ENCODE assay signal across 8 mouse cellular contexts in the genomic region with DNA sequence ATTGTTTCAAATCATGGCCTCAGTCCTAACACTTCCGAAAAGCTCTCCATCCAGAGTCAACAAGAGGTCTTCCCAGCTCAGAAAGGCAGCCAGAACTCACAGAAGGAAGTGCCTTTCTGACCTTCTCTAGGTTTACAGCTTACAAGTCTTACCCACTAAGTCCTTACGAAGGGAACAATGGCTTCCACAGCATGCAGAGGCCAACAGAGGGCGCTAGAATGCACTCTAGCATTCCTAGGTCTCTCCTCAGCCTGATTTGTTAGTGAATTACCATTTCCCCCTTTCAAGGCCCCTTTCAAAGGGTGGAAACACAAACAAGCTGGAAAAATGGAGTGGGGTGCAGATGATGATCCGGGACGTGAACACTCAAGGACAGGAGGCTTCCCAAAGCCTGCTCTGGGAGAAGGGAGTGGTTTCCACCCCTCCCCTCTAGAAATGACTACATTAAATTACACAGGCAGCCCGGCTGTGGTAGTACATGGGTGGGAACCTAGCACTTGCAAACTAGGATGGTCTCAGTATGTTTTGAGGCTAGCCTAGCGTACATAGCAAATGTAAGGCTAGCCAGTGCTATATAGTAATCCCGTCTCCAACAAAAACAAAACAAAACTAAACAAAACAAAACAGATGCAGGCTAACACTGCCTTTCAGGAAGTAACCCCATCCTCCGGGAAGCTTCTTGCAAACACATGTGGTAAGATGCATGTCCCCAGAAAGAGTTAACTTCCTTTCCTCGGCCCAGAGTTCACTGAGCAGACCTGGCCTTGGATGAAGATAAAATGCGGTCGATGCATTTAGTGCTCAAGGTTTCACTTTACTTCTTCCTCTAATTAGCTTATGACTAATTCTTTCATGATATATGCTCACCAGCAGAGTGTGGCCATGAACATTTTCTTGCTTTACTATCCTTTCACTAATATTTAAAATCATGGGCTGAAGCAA. TPM values are rescaled to one million over a fixed set of nuclear protein-coding genes. Genes with fewer than 3 reads are reported as not detected.
DNase-seq lines count a peak whose midpoint lies in the region; ATAC-seq and TF ChIP-seq lines count a peak whose summit lies in the region.

No protein-coding gene starts in this region.

- no peak overlapping the region; the same call in 1 of the 2 replicates for H3K9ac ChIP-seq in ES-E14 (ENCODE audit: insufficient read depth, low read depth, low read length, poor library complexity, severe bottlenecking)
- H3K9ac ChIP-seq in heart, embryonic 16.5 days (ENCODE audit: low read length), result peak overlapping the region; percentile 30
- H3K9ac ChIP-seq in neural tube, embryonic 13.5 days, result 0 out of 2 replicates have a peak overlapping the region, but pooled peaks have one; percentile 14

- peaks cover 5% of the 10 kb centered on the region; the same call in 1 of the 2 replicates for H3K36me3 ChIP-seq in ES-E14 (ENCODE audit: control insufficient read depth, insufficient read depth, low read length, poor library complexity, severe bottlenecking)
- H3K36me3 ChIP-seq in forebrain, embryonic 10.5 days (replicated peaks), result peaks cover 29% of the 10 kb centered on the region
- peaks cover 1% of the 10 kb centered on the region for H3K36me3 ChIP-seq in heart, embryonic 16.5 days (ENCODE audit: control insufficient read depth, insufficient read depth)
- H3K36me3 ChIP-seq in neural tube, embryonic 13.5 days, result peaks cover 8% of the 10 kb centered on the region

- H3K4me3 ChIP-seq in ES-E14 (ENCODE audit: insufficient read depth in 1 of 2, low read depth in 1 of 2, low read length in 2 of 2, poor library complexity in 1 of 2, severe bottlenecking in 1 of 2), result no peak overlapping the region
- H3K4me3 ChIP-seq in forebrain, embryonic 10.5 days, result peak overlapping the region; percentile 8; the same call in 1 of the 2 replicates
- H3K4me3 ChIP-seq in heart, embryonic 16.5 days (ENCODE audit: low read length), result peak overlapping the region; percentile 17
- H3K4me3 ChIP-seq in neural tube, embryonic 13.5 days, result no peak overlapping the region

- ATAC-seq in heart, embryonic 16.5 days (replicated peaks; ENCODE audit: extremely low read depth, insufficient read depth, low FRiP score), result 0 out of 2 replicates have a peak, but pooled peaks have one; percentile 24
- peak; percentile 48; the same call in 1 of the 2 replicates for ATAC-seq in neural tube, embryonic 13.5 days (ENCODE audit: low read depth)

- H3K27ac ChIP-seq in ES-E14 (ENCODE audit: insufficient read depth, low read depth, low read length, poor library complexity, severe bottlenecking), result no peak overlapping the region; the same call in 1 of the 2 replicates
- H3K27ac ChIP-seq in forebrain, embryonic 10.5 days, result peak overlapping the region; percentile 56; the same call in 1 of the 2 replicates
- H3K27ac ChIP-seq in heart, embryonic 16.5 days (ENCODE audit: low read length), result peak overlapping the region; percentile 98
- peak overlapping the region; percentile 88 for H3K27ac ChIP-seq in neural tube, embryonic 13.5 days (replicated peaks)

- peaks cover 0 to 7% of the 10 kb centered on the region in 2 experiments; a peak in 1 of 4 replicates for H3K4me1 ChIP-seq in ES-E14 (ENCODE audit: control insufficient read depth in 2 of 2, insufficient read depth in 2 of 2, low read length in 2 of 2, poor library complexity in 1 of 2)
- peaks cover 62% of the 10 kb centered on the region for H3K4me1 ChIP-seq in forebrain, embryonic 10.5 days
- H3K4me1 ChIP-seq in heart, embryonic 16.5 days (ENCODE audit: control insufficient read depth, insufficient read depth, low read length), result peaks cover 77% of the 10 kb centered on the region
- H3K4me1 ChIP-seq in neural tube, embryonic 13.5 days (replicated peaks), result peaks cover 84% of the 10 kb centered on the region

- H3K27me3 ChIP-seq in forebrain, embryonic 10.5 days (ENCODE audit: poor library complexity, severe bottlenecking), result no peaks in the 10 kb centered on the region
- no peaks in the 10 kb centered on the region for H3K27me3 ChIP-seq in heart, embryonic 16.5 days (ENCODE audit: control insufficient read depth, insufficient read depth, low read length)
- no peaks in the 10 kb centered on the region for H3K27me3 ChIP-seq in neural tube, embryonic 13.5 days

- 54% methylated on average over 12 of the region's 12 CpGs for WGBS in forebrain, embryonic 10.5 days
- 13% methylated on average over 12 of the region's 12 CpGs for WGBS in heart, embryonic 16.5 days
- 31% methylated on average over 12 of the region's 12 CpGs for WGBS in neural tube, embryonic 13.5 days

- H3K9me3 ChIP-seq in ES-E14 (ENCODE audit: control insufficient read depth, insufficient read depth, low read depth, low read length), result no peaks in the 10 kb centered on the region
- no peaks in the 10 kb centered on the region for H3K9me3 ChIP-seq in forebrain, embryonic 10.5 days
- no peaks in the 10 kb centered on the region for H3K9me3 ChIP-seq in heart, embryonic 16.5 days (replicated peaks; ENCODE audit: control insufficient read depth, low read length)
- no peaks in the 10 kb centered on the region for H3K9me3 ChIP-seq in neural tube, embryonic 13.5 days

- peak; percentile 91 for DNase-seq in ES-E14 (ENCODE audit: low read depth, low spot score)
- DNase-seq in brain, embryonic 18.5 days (ENCODE audit: low read depth, low spot score), result peak; percentile 51
- peak; percentile 63 for DNase-seq in forebrain, embryonic 10.5 days (ENCODE audit: extremely low spot score, low spot score)
- DNase-seq in kidney, postnatal 14 days, result peak; percentile 83
- peak; percentile 82 to 89 for DNase-seq in lung, adult 18-20 months
- DNase-seq in thymus, adult 18-20 months, result peak; percentile 47 to 52

- in situ Hi-C loops in ES-E14 (cut with MboI; ENCODE audit: low sequenced_read_pairs in 2 of 2, unreplicated experiment in 2 of 2), result no loop called here

- H3K4me2 ChIP-seq in heart, embryonic 16.5 days (ENCODE audit: low read depth, low read length), result peak overlapping the region; percentile 34
- H3K4me2 ChIP-seq in neural tube, embryonic 13.5 days, result peak overlapping the region; percentile 32

TF ChIP-seq in ES-E14, 5 proteins besides CTCF, POLR2A, EP300 and RAD21:
- no peak for TF ChIP-seq ZNF384 (IDR thresholded peaks at IDR 0.05; ENCODE audit: low read depth, low read length)
TF ChIP-seq in ES-E14: peak in this region for 0.

RNA-seq across cellular contexts. Expression of a gene that starts 6.8 kb away (rescaled TPM):
- 64.4 and 70.5 TPM in 2 replicates for total RNA-seq in ES-E14 (2012; rRNA removed)
- 144 and 146 TPM in 2 replicates for polyA plus RNA-seq in forebrain, embryonic 10.5 days (2016; fragmentation: Nextera tagmentation; extraction: Ambion mirVana)
- 155 and 167 TPM in 2 replicates for polyA plus RNA-seq in heart, embryonic 16.5 days (2015; fragmentation: Nextera tagmentation; extraction: Ambion mirVana)
- polyA plus RNA-seq in neural tube, embryonic 13.5 days (2015; fragmentation: Nextera tagmentation; extraction: Ambion mirVana), result 124 and 128 TPM in 2 replicates

Comparison
In these comparisons a context has a peak if more than half of its experiments do, and no peak if none do; other contexts are left out.
1. H3K4me3 ChIP-seq: peak in forebrain, embryonic 10.5 days (single experiment) and heart, embryonic 16.5 days (single experiment); none in ES-E14 (0 of 2) and neural tube, embryonic 13.5 days (single experiment).
2. Peak in every context shown above with its lines, with median percentiles within 50 percentile points of each other: DNase-seq.